In the genomic region with DNA sequence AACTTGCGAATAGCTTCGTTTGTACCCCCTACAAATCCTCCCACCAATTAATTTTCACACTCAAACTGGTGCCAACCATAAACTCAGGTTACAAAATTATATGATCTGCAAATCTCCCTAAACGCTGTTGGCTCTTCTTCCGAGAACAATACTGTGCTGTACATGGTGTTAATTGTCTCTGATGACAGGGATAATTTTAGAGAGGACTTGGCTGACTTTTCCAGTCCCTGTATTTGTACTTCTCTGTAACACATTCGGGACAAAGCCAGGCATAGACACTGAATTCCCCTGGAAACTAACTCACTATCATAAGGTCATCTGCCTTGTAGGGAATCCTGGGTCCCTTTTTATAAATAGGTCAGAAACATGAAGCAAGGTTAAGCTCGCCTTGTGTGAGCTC, we compare ENCODE assay signal across 14 mouse cellular contexts.
"Had no signal": no experiment of that assay in that cellular context is flagged by ENCODE, and none has a peak within 500 bp of the region (broad histone marks: within the 10 kb centered on the region; RNA-seq: fewer than 3 reads in every experiment).

No protein-coding gene starts in this region.

- H3K27me3 ChIP-seq: kidney, embryonic 15.5 days; limb, embryonic 15.5 days; liver, embryonic 12.5 days; midbrain, embryonic 15.5 days; neural tube, embryonic 12.5 days had no signal

- H3K36me3 ChIP-seq: kidney, embryonic 15.5 days; limb, embryonic 15.5 days; liver, embryonic 12.5 days; midbrain, embryonic 10.5 days; midbrain, embryonic 15.5 days; neural tube, embryonic 12.5 days had no signal

- H3K4me3 ChIP-seq: kidney, embryonic 15.5 days; limb, embryonic 15.5 days; liver, embryonic 12.5 days; midbrain, embryonic 10.5 days; midbrain, embryonic 15.5 days; neural tube, embryonic 12.5 days had no signal

- DNase-seq: kidney, adult 2 months; kidney, postnatal 14 days; lung, embryonic 14.5 days; lung, postnatal 10 days; lung, postnatal 4 days; thymus, adult 18-20 months; thymus, postnatal 14 days had no signal

- H3K27ac ChIP-seq: kidney, embryonic 15.5 days; limb, embryonic 15.5 days; liver, embryonic 12.5 days; midbrain, embryonic 10.5 days; midbrain, embryonic 15.5 days; neural tube, embryonic 12.5 days; stomach, postnatal 0 days had no signal

- H3K9me3 ChIP-seq: kidney, embryonic 15.5 days; limb, embryonic 15.5 days; liver, embryonic 12.5 days; midbrain, embryonic 10.5 days; midbrain, embryonic 15.5 days; neural tube, embryonic 12.5 days had no signal

- H3K4me1 ChIP-seq: kidney, embryonic 15.5 days; limb, embryonic 15.5 days; liver, embryonic 12.5 days; midbrain, embryonic 10.5 days; midbrain, embryonic 15.5 days; neural tube, embryonic 12.5 days had no signal
